Mouse (Mus musculus) lung, postnatal 25 days (tissue): ENCODE measurements around the gene Evpl.

ENCODE experiments used
- DNase-seq: peaks from one replicate; pipeline ENCODE4 v3.0.0; 2022; ENCODE audit warnings: low spot score

The Evpl gene

DNA sequence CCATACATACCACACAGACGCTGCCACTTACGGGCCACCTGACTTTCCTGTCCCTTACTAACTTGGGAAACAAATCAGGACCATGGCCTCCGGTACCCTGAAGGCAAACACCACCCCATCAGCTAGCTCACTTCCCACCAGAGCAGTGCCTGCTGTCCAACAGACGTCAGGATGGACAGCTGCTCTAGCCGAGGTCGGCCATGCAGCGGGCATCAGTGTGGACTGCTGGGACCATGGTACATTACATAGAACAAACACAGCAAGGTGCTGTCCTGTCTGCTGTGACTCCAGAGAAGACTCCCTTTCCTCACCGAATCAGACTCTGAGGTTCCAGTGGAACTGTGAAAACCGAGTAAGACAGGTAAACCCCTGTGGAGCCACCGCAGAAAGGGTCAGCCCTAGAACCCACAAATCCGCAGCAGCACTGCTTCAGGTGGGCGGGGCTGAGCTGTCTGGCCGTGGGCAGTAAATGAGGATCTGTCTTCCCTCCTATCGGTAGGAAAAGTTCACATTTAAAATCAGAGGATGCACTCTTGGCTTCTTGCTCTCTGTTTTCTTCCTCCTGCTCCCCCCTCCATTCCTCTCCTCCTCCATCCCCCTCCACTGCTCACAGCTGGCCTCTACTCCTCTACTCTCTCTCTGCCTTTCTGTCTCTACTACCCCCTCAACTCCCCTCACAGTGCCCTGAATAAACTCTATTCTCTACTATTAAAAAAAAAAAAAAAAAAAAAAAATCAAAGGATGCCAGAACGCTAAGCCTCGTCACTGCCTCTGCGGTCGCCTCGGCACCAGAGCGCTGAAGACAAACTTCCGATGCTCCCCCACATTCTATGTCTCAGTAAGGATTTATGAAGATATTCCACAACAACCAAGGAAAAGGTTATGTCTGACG is 17.5 kb upstream of the Evpl start:
- DNase-seq: no peak

GRCm38 (mm10) chr11:116254627-116255026 is 16.8 kb upstream of the Evpl start:
- peak; percentile 64 for DNase-seq

DNA sequence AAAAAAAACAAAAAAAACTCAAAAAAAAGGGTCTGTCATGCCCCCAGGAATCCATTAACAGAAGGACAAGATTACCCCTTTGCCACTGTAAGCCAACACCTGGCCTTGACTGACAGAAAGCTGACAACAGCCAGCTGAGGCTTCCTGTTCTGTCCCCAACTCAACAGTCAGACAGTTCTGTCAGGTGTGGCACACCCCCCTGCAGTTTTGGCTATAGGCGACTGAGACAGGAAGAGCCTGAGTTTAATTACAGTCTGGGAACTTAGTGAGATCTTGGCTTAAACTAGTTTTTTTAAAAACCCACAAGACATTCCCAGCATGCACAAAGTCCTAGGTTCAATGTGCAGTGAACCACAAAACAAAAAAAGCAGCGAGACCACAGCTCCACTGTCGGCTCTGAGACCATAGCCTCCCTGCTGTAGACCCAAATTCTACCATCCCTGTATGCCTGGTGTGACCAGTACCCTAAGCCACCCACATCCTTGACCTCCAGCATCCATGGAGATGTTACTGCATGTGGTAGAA is 15.3 kb upstream of the Evpl start:
- DNase-seq: no peak

DNA sequence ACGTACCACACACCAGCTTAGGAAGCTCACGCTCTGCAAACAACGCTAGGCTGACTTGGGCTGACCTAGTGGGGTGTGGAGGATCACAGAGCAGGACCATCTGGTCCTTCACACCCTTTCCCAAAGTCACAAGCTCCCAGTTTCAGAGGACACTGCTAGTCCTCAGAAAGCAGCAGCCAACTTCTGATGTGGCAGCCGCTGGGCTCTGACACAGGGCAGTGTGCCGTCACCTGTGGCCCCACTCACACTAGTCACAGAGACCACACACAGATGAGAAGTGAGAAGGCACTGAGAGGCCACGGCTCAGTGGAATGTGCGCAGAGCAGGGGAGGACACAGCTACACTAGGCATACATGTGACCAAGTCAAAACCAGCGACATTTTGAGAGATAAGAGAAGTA is 13.0 kb upstream of the Evpl start:
- no peak for DNase-seq

GRCm38 (mm10) chr11:116247502-116248222 is 9.8 kb upstream of the Evpl start:
- peak; percentile 25 for DNase-seq

- DNase-seq: no peak
Observed at GRCm38 (mm10) chr11:116245616-116246015, 7.7 kb upstream of the Evpl start.

- no peak for DNase-seq
Observed at GRCm38 (mm10) chr11:116244580-116244979, 6.7 kb upstream of the Evpl start.

GRCm38 (mm10) chr11:116241744-116242235 is 3.9 kb upstream of the Evpl start:
- no peak for DNase-seq

DNA sequence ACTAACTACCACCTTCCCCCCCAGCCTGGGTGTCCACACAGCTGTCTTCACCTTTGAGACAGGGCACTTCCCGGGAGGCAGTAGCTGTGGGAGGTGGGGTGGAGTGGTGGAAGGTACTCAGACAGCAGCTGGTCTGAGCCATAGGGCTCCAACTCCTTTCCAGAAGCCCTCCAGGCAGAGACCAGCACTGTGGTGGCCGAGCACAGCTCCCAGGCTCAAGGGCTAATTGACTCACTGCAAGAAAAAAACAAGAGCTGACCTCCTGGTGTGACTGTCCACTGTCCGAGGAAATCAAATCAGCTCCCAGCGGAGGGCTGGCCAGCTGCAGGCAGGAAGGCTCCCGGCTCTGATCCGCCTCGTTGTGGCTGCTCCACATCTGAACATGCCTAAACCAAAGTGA is 1.9 kb upstream of the Evpl start:
- DNase-seq: no peak

GRCm38 (mm10) chr11:116234901-116235300 is 3.0 kb downstream of the Evpl start:
- DNase-seq: no peak

- DNase-seq: no peak
Observed at GRCm38 (mm10) chr11:116232427-116232826, 5.5 kb downstream of the Evpl start.

GRCm38 (mm10) chr11:116228699-116229098 is 9.2 kb downstream of the Evpl start:
- no peak for DNase-seq

DNA sequence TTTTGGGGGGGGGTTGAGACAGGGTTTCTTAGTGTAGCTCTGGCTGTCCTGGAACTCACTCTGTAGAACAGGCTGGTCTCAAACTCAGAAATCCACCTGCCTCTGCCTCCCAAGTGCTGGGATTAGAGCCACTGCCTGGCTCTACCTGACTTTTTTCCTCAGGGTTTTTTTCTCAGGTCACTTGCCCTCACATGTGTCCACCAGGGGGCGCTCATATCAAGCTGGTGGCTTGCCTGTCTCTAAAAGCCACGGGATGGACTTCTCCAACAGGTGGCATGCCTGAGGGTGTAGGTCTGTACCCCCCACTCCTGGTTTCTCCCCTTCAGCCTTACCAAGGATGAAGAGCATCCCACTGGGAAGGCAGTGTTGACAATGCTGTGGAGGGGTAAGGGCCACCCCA is 11.5 kb downstream of the Evpl start:
- DNase-seq: peak; percentile 84

DNA sequence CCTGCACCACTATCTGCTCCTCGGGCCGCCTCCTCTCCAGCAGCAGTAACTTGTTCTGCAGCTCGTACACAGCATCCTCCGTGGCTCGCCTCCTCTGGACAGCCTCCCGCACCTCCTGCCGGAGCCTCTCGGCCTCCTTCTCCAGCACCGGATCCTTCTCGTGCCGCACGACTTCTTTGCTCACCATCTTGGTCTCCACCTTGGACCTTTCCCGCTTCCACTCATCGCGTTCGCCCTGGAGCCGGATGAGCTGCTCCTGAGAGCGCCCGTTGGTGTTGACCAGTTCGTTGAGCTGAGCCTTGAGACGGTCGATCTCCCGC is 15.2 kb downstream of the Evpl start:
- DNase-seq: no peak

DNA sequence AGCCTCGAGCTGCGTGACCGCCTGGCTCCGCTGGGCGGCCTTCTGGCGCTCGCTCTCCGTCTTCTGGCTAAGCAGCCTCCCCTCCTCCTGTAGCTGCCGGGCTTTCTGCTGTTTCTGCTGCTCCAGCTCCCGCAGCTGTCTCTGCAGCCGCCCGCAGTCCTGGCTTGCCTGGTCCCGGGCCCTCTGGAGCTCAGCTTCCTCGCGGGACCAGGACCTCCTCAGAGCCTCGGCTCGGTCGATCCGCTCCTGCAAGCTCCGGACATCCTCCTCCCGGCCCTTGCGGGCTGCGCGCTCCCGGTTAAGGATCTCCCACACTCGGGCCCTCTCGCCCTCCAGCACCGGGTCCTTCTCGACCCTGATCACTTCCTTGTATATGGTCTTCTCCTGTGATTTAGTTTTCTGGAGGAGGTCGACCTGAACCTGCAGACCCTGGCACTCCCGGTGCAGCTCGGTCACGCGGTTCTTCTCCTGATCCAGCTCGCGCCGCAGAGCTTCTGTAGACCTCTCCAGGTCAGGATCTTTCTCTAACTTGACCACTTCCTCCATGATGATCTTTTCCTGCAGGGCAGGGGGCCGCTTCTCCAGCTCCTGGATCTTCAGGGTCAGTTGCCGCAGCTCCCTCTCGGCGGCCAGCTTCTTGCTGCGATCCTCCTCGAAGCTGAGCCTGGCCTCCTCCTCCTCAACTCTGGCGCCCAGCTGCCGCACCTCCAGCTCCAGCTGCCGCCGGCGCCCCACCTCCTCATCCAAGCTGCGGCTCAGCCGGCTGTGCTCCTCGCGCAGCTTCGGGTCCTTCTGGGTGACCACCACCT is 15.7 kb downstream of the Evpl start:
- DNase-seq: no peak

- peak; percentile 89 for DNase-seq
Observed at GRCm38 (mm10) chr11:116219885-116220284, 18.0 kb downstream of the Evpl start.

DNA sequence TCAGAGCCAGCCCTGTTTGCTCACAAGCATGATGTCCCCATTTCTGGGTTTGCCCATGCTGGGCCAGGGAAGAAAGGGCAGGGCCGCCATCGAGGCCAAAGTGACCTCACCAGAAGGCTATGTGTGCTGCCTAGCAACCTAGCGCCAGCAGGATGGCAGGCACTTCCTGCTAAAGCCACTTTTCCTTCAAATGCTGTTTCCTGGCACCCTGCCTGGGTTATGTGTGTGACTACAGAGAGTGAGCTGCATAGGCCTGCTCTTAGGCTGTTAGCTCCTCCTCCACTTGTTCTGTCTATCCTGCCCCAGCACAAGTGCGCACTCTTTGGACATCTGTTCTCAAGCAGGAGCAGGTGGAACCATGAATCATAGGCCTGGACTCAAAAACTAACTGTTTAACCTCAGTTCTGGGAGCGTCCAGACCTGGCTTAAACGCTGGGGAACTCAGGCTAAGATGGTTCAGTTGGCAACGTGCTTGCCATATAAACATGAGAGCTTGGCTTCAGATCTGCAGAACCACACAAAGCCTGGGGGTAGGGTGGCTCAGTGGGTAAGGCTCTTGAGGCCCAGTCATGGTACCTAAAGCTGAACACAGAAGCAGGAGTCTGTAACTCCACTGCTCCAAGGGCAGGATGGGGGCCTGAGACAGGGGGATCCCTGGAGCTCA is 19.0 kb downstream of the Evpl start:
- DNase-seq: peak; percentile 98

GRCm38 (mm10) chr11:116218263-116218662 is 19.6 kb downstream of the Evpl start:
- DNase-seq: peak; percentile 74

DNA sequence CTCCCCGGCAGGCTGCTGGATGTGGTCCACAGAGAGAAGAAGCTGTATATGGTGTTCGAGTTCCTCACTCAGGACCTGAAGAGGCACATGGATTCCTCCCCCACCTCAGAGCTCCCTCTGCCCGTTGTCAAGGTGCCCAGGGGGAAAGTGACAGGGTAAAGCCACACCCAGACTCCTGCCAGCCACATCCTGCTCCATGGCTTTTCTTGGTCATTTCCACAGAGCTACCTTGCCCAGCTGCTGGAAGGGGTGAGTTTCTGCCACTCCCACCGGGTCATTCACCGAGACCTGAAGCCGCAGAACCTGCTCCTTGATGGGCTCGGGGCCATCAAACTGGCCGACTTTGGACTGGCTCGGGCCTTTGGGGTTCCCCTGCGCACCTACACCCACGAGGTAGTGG is 21.3 kb downstream of the Evpl start:
- DNase-seq: no peak

- DNase-seq: no peak
Observed at GRCm38 (mm10) chr11:116215991-116216390, 21.9 kb downstream of the Evpl start.

DNA sequence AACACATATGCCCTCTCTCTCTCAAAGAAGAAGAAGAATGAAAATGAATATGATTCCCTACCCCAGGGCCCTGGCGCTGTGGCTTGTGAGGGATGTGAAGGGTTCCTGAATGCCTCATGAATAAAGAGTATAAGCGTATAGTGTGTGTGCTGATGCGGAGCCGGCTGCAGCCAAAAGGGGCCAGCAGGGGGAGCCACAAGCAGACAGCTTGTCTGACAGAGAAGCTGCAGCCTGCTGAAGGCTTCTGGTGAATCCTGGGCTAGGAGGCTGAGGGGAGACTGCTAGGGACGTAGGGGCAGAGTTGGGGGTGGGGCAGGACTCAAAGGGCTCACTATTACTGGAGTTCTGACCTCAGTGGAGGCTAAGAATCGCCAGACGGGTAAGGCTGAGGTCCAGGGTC is 22.7 kb downstream of the Evpl start:
- DNase-seq: no peak
